Mouse (Mus musculus) C2C12 (cell line): ENCODE results near the gene Prrx2.
A peak's percentile ranks its signal among the peaks of the same experiment; 100 is the strongest.

Experiments used
- CEBPB ChIP-seq: IDR thresholded peaks from one replicate; pipeline ENCODE4 v1.6.1; 2011; ENCODE audit warnings: low read depth, mild to moderate bottlenecking, control low read depth, moderate library complexity
- CTCF ChIP-seq: IDR thresholded peaks from one replicate; pipeline ENCODE4 v1.5.1; 2011; ENCODE audit not compliant: control insufficient read depth, insufficient read depth, insufficient read length
- FOSL1 ChIP-seq: IDR thresholded peaks from one replicate; pipeline ENCODE4 v1.8.0; 2011; ENCODE audit warnings: mild to moderate bottlenecking, low read length; ENCODE audit not compliant: poor library complexity, insufficient read depth, severe bottlenecking
- MAX ChIP-seq: IDR thresholded peaks from one replicate; pipeline ENCODE4 v1.6.1; 2011; ENCODE audit warnings: mild to moderate bottlenecking, control low read depth
- MYOD1 ChIP-seq: IDR thresholded peaks from one replicate; pipeline ENCODE4 v1.6.1; 2011; ENCODE audit warnings: low read depth; ENCODE audit not compliant: control insufficient read depth, insufficient read length

DNA sequence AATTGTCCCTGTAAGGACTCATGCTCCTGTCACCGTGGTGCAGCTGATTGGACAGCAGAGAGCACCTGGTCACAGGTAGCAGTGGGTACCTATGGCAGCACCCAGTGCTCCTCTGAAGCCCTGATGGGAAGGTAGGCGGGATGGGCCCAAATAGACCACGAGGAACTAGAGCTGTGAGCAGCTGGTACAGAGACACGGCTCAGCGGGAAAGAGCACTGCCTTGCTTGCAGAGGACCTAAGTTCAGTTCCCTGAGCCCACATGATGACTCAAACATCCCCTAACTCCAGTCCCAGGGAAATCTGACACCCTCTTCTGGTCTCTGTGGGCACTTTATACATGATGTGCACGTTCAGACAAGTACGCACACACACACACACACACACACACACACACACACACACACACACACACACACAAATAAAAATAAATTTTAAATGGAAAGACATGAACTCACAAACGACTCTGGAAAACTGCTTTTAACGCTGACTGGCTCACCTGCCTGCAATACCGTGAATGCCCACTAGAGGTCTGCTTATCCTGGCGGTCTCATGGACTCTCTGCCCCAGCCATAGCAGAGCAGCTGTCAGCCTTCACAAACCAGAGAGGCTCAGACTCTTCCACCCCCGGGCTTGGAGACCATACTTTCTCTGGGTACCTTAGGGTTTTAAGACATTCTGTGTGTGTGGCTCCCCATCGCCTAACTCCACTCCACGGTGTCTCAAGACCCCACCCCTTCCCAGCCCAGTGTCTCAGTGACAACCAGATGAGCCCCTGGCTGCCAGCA lies 93.3 kb downstream of the Prrx2 start:
- TF ChIP-seq MYOD1 (peak; percentile 31), CTCF (peak; percentile 69), MAX (peak; percentile 65), FOSL1 (no peak), CEBPB (no peak)
